Mouse (Mus musculus): Measurements from ENCODE around the gene Dcaf7. TPM values are rescaled to one million over a fixed set of nuclear protein-coding genes. Genes with fewer than 3 reads are reported as not detected.
"Not testable (repeated sequence)": the region's sequence is repeated elsewhere in the genome, so short reads cannot be mapped to it uniquely, and the experiment has no call there.

Gene Dcaf7
- total RNA-seq (2022): 100 to 1,000 TPM; 121 to 133 (median 126) TPM

DNA sequence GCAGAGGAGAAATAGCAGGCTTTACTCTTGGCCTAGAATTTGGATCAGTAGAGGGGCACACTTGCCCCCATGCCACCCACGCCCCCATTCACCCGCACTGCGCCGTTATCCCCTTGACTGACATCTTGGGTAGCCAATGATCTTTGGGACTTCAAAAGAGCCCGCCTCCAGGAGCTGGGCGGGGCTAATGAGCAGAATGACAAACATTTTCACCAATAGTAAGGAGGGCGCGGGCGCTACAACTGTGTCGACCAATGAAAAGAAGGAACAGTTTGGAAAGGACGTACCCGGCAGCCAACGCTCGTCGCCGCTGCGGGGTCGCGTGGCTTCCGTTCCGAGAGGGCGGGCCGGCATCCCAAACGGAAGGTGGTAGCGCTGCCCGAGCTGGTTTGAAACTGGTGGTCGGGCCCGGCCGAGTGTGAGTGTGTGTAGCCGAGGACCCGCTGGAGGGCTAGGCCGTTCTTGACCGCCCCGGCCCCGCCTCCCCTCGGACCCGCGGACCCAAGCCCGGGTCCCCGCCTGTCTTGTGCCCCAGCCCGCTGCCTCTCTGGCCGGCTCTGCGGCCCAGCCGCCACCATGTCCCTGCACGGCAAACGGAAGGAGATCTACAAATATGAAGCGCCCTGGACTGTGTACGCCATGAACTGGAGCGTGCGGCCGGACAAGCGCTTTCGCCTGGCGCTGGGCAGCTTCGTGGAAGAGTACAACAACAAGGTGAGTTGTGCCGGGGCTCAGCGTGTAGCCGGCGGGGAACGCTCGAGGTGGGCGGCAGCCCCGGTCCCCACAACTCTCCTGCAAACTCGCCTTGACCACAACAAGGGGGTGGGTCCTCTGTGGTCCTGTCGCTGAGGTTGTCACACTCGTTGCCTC lies at the start of gene Dcaf7:
TSS of gene Dcaf7 (plus strand) at position 325 of the 870 bp plus-strand sequence.
- peak; percentile 98 to 99 for DNase-seq (ENCODE audit: low spot score in 2 of 2)

GRCm38 (mm10) chr11:105987446-105987845 lies 49.2 kb upstream of the Dcaf7 start:
- DNase-seq (ENCODE audit: low spot score in 2 of 2): no peak

- DNase-seq (ENCODE audit: low spot score in 2 of 2): no peak
These were observed 47.2 kb upstream of the Dcaf7 start for GRCm38 (mm10) chr11:105989446-105989845.

- DNase-seq (ENCODE audit: low spot score in 2 of 2): no peak
These were observed 46.4 kb upstream of the Dcaf7 start for GRCm38 (mm10) chr11:105990231-105990630.

DNA sequence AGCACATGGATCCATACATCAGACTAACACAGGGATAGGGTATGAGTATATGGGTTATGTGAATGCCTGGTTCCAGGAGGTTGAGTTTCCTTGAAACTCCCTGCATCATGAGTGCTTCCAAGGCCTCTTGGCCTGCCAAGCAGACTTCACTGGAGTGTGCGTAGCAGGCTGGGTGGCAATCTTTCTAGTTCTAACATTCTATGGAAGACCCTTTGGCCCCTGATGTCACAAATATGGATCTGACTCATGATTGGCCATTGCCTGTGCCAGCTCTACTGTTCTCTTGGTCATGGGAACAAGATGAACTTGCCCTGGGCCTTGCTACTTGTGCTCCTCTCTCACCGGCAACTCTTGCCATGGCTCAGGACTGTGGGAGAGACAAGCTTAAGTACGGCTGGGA lies 42.3 kb upstream of the Dcaf7 start, which contains the start of gene Ace3:
TSS of gene Ace3 (plus strand) at position 301 of the 400 bp plus-strand sequence.
- no peak for DNase-seq (ENCODE audit: low spot score in 2 of 2)

DNA sequence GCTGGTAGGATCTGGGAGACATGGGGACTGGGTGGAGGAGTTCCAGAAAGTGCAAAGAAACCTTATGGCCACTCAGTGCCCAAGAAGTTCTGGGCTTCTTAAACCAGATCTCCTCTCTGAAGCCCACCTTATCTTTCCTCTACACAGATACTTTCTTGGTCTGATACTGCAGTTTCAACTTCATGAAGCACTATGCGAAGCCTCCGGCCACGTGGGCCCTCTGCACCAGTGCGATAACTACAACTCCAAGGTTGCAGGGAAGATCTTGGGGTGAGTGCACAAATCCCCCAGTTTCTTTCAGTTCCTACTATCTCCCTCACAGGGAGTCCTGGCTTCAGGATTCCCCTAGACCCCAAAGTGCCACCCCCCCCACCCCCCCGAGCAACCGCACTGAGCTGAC lies 36.6 kb upstream of the Dcaf7 start:
- DNase-seq (ENCODE audit: low spot score in 2 of 2): no peak

- DNase-seq (ENCODE audit: low spot score in 2 of 2): peak in 1 of 2 experiments; percentile 28
These were observed 35.0 kb upstream of the Dcaf7 start for GRCm38 (mm10) chr11:106001718-106002117.

DNA sequence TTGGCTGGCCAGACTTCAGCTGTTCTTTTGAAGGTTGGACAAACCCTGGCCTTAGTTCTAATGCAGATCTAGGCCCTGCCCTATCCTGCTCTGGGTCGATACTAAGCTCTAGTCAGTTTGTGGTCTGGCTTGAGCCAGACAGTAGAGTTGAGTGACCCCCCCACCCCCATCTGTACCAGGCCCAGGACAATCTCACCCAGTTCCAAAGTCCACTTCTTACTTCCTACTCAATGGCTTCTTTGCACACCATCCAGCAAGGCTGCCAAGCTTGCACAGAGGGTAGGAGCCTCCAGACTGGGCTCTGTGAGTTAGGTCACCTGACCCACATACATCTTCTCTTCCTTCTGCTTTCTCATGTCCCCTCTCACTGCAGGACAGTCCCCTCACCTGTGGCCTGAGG lies 32.1 kb upstream of the Dcaf7 start:
- DNase-seq (ENCODE audit: low spot score in 2 of 2): no peak

GRCm38 (mm10) chr11:106005970-106006369 lies 30.7 kb upstream of the Dcaf7 start:
- no peak for DNase-seq (ENCODE audit: low spot score in 2 of 2)

GRCm38 (mm10) chr11:106007821-106008220 lies 28.9 kb upstream of the Dcaf7 start, which contains the start of gene Kcnh6:
Gene Kcnh6, plus strand, starts transcription at chr11:106008124.
- DNase-seq (ENCODE audit: low spot score in 2 of 2): no peak

GRCm38 (mm10) chr11:106012711-106013110 lies 24.0 kb upstream of the Dcaf7 start:
- no peak for DNase-seq (ENCODE audit: low spot score in 2 of 2)

GRCm38 (mm10) chr11:106013556-106014225 lies 23.0 kb upstream of the Dcaf7 start:
- DNase-seq (ENCODE audit: low spot score in 2 of 2): peak in 1 of 2 experiments; percentile 61

DNA sequence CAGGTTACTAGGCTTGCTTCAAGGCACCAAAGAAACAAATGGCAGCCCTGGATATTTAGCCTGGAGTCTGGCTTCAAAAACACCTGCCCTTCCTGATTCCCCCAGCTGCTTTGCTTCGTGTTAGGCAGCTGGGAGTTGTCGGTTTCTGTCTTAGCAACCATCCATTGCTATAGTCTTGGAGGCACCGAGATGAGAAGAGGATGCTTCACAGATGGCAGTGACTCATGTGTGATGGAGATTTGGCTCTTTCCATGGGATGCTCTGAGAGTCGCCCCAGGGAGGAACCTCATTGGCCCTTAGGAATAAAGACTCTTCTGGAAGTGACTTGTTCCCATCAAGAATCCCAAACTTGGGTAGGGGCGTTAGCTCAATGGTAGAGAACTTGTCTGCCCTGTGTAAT lies 20.2 kb upstream of the Dcaf7 start:
- no peak for DNase-seq (ENCODE audit: low spot score in 2 of 2)

DNA sequence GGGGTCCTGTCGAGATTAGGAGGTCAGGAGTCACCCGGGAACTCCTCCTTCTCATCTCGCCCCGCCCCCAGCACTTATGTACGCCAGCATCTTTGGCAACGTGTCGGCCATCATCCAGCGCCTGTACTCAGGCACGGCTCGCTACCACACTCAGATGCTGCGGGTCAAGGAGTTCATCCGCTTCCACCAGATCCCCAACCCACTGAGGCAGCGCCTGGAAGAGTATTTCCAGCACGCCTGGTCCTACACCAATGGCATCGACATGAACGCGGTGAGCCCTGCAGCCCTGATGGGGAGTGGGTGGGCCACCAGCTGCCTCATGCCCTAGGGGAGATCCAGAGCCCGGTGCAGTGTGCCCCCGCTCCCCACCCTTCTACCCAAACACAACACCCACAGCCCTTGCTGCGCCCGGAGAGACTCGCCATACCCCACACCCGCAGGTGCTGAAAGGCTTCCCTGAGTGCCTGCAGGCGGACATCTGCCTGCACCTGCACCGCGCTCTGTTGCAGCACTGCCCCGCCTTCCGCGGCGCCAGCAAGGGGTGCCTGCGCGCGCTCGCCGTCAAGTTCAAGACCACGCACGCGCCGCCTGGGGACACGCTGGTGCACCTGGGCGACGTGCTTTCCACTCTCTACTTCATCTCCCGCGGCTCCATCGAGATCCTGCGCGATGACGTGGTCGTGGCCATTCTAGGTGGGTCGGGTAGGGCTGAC lies 16.5 kb upstream of the Dcaf7 start:
- peak; percentile 55 for DNase-seq (ENCODE audit: low spot score in 2 of 2)

GRCm38 (mm10) chr11:106025774-106026173 lies 10.9 kb upstream of the Dcaf7 start:
- DNase-seq (ENCODE audit: low spot score in 2 of 2): no peak

- peak in 1 of 2 experiments; percentile 77 for DNase-seq (ENCODE audit: low spot score in 2 of 2)
These were observed 10.1 kb upstream of the Dcaf7 start for GRCm38 (mm10) chr11:106026465-106027151.

GRCm38 (mm10) chr11:106027607-106028006 lies 9.1 kb upstream of the Dcaf7 start:
- DNase-seq (ENCODE audit: low spot score in 2 of 2): no peak

DNA sequence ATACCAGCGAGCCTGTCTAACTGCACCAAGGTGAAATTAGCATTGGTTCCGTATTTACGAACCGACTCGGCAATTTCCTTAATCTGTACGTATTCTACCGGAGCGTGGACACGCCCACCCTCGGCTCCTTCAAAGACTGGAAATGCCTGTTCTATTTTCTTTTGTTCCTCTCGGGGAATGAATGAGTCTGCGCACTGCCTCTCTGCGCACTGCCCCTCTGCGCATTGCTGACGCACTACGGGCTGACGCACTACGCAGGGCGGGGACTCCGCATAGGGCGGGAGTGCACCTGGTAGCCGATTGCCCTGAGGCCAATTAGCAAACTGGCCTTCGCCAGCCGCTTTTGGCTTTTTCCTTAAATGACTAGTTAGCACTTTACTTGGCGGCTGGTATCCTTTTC lies 4.6 kb upstream of the Dcaf7 start:
- not testable (repeated sequence) for DNase-seq (ENCODE audit: low spot score in 2 of 2)

DNA sequence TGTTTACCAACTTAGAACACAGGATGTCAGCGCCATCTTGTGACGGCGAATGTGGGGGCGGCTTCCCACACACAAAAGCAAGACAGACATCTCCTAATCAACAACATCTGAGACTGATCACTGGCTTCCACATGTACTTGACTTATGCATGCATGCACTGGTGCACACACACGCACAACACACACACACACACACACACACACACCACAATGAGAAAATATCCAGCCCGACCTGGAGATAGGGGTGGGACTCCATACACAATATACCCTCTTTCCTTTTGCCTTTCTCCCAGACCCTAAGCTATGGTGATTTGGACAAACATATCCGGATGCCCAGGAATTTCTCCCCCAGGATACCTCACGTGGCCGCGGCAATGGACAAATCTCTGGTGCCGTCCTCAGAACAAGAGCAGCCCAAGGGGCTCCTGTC lies 3.2 kb upstream of the Dcaf7 start:
- DNase-seq (ENCODE audit: low spot score in 2 of 2): no peak

- no peak for DNase-seq (ENCODE audit: low spot score in 2 of 2)
These were observed 1.7 kb upstream of the Dcaf7 start for GRCm38 (mm10) chr11:106034986-106035385.

DNA sequence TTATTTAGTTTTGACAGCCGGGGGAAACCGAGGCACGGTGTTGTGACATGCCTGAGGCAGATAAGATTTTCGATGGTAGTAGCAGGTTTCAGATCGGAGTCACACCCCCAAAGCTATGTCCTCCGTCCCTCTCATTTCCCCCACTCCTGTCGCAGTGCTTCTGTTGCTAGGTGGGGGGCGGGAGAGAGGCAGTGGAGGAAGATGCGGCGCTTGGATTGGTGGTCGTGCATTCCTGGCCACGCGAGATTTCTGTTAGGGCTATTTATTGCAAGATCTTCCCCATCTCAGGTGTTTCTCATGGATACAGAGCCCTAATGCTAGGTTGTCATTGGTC lies 713 bp downstream of the Dcaf7 start:
- peak; percentile 63 to 74 for DNase-seq (ENCODE audit: low spot score in 2 of 2)

Measured in layer of hippocampus, adult 8-10 months (tissue).